Mouse (Mus musculus) Patski (cell line): ENCODE measurements at regions not wholly inside any gene's neighbourhood (a gene's known extent, or its start where the extent isn't known, plus 50 kb on each side); places are given as distances from the start of the nearest gene placed in this dataset.

Experiments used
- ATAC-seq: fragments of 100-300 bp; one replicate; pipeline ENCODE4 v1.8.0; 2021
- CTCF ChIA-PET: fragments of 350-600 bp; sonication (Branson Sonifier 250); formaldehyde crosslinking; loops from one replicate; lab custom pipeline; 2022; ENCODE audit warnings: inconsistent platforms; lab: Charles Lee
- POLR2A ChIA-PET: fragments of 350-600 bp; sonication (Branson Sonifier 250); formaldehyde crosslinking; loops from one replicate; lab custom pipeline; 2022; ENCODE audit warnings: antibody characterized with exemption, inconsistent platforms; lab: Charles Lee
- DNase-seq: peaks from one replicate; pipeline ENCODE4 v3.0.0-alpha.2; 2011; ENCODE audit warnings: low read depth, low spot score
- H3K27me3 ChIP-seq: fragments of 371-371 bp; one replicate; pipeline ENCODE4 v1.5.1; 2021
- CTCF ChIP-seq: fragments of 100-300 bp; IDR thresholded peaks from one replicate; pipeline ENCODE4 v1.5.1; 2021
- in situ Hi-C: fragments of 300-500 bp; cut with MboI; formaldehyde crosslinking; loops from 3 replicates; pipeline ENCODE4 v1.11.1; 2018; ENCODE audit warnings: low pct_unique_long_range_greater_than_20kb, mixed read lengths

- no peak for ATAC-seq
- no peak for DNase-seq
These were observed 1714.9 kb upstream of the Impad1 start for GRCm38 (mm10) chr4:6508091-6508490.

More at GRCm38 (mm10) chr4:6508091-6508490, 1714.9 kb upstream of the Impad1 start:
- POLR2A ChIA-PET: no interaction called here
- no peaks in the 10 kb centered on the region for H3K27me3 ChIP-seq
- in situ Hi-C loops: no loop called here
- CTCF ChIA-PET: no interaction called here
- TF ChIP-seq CTCF: no peak
